Mouse (Mus musculus) left cerebral cortex, adult 9 months (tissue): ENCODE measurements around the gene Stk11.

ENCODE experiments used
- DNase-seq, 2 experiments: peaks; one replicate each; pipeline ENCODE4 v3.0.0; 2022; ENCODE audit warnings: low spot score in 2 of 2

The Stk11 gene

GRCm38 (mm10) chr10:80115290-80115943 lies at the start of gene Stk11:
Gene Stk11 (plus strand): TSS chr10:80115803.
- DNase-seq: peak; percentile 100

GRCm38 (mm10) chr10:80069251-80069650 lies 46.4 kb upstream of the Stk11 start:
- no peak for DNase-seq

GRCm38 (mm10) chr10:80069948-80070450 lies 45.6 kb upstream of the Stk11 start:
- no peak for DNase-seq

- DNase-seq: peak in 1 of 2 experiments; percentile 83
These were observed 44.6 kb upstream of the Stk11 start for GRCm38 (mm10) chr10:80070837-80071515.

GRCm38 (mm10) chr10:80071516-80071900 lies 44.1 kb upstream of the Stk11 start:
- no peak for DNase-seq

GRCm38 (mm10) chr10:80072623-80073489 lies 42.7 kb upstream of the Stk11 start:
- no peak for DNase-seq

GRCm38 (mm10) chr10:80074813-80075601 lies 40.6 kb upstream of the Stk11 start:
- DNase-seq: peak in 1 of 2 experiments; percentile 70

- DNase-seq: no peak
These were observed 39.7 kb upstream of the Stk11 start for GRCm38 (mm10) chr10:80075924-80076323.

GRCm38 (mm10) chr10:80076386-80076785 lies 39.2 kb upstream of the Stk11 start:
- no peak for DNase-seq

GRCm38 (mm10) chr10:80077312-80077711 lies 38.3 kb upstream of the Stk11 start:
- DNase-seq: no peak

- DNase-seq: no peak
These were observed 37.2 kb upstream of the Stk11 start for GRCm38 (mm10) chr10:80078366-80078765.

GRCm38 (mm10) chr10:80080396-80081070 lies 35.1 kb upstream of the Stk11 start:
- DNase-seq: no peak

GRCm38 (mm10) chr10:80081075-80081474 lies 34.5 kb upstream of the Stk11 start:
- no peak for DNase-seq

GRCm38 (mm10) chr10:80084817-80085487 lies 30.7 kb upstream of the Stk11 start:
- peak in 1 of 2 experiments; percentile 47 for DNase-seq

- DNase-seq: no peak
These were observed 28.8 kb upstream of the Stk11 start for GRCm38 (mm10) chr10:80086847-80087246.

- DNase-seq: no peak
These were observed 28.1 kb upstream of the Stk11 start for GRCm38 (mm10) chr10:80087483-80087882.

GRCm38 (mm10) chr10:80089146-80089545 lies 26.5 kb upstream of the Stk11 start:
- no peak for DNase-seq

- no peak for DNase-seq
These were observed 24.1 kb upstream of the Stk11 start for GRCm38 (mm10) chr10:80091527-80091926.

- no peak for DNase-seq
These were observed 22.9 kb upstream of the Stk11 start for GRCm38 (mm10) chr10:80092690-80093089.

GRCm38 (mm10) chr10:80094085-80094484 lies 21.5 kb upstream of the Stk11 start:
- no peak for DNase-seq
